Mouse (Mus musculus): ENCODE data around the gene Nfia.

Gene Nfia

GRCm38 (mm10) chr4:98085060-98085459 lies 312.5 kb downstream of the Nfia start:
- DNase-seq, result no peak

GRCm38 (mm10) chr4:98086976-98087375 lies 314.4 kb downstream of the Nfia start:
- DNase-seq, result no peak

- DNase-seq, result no peak
Observed at GRCm38 (mm10) chr4:98089985-98090384, 317.5 kb downstream of the Nfia start.

GRCm38 (mm10) chr4:98090586-98090985 lies 318.1 kb downstream of the Nfia start:
- DNase-seq, result no peak

GRCm38 (mm10) chr4:98091368-98091827 lies 318.9 kb downstream of the Nfia start:
- DNase-seq, result peak; percentile 31

GRCm38 (mm10) chr4:98091901-98092472 lies 319.5 kb downstream of the Nfia start:
- DNase-seq, result no peak

GRCm38 (mm10) chr4:98094112-98094805 lies 321.7 kb downstream of the Nfia start:
- peak; percentile 19 for DNase-seq

GRCm38 (mm10) chr4:98095060-98095459 lies 322.5 kb downstream of the Nfia start:
- no peak for DNase-seq

GRCm38 (mm10) chr4:98097013-98097566 lies 324.6 kb downstream of the Nfia start:
- no peak for DNase-seq

- DNase-seq, result peak; percentile 37
Observed at GRCm38 (mm10) chr4:98098663-98099062, 326.1 kb downstream of the Nfia start.

GRCm38 (mm10) chr4:98099433-98099832 lies 326.9 kb downstream of the Nfia start:
- no peak for DNase-seq

GRCm38 (mm10) chr4:98101153-98102096 lies 328.9 kb downstream of the Nfia start:
- no peak for DNase-seq

GRCm38 (mm10) chr4:98102625-98103336 lies 330.2 kb downstream of the Nfia start:
- no peak for DNase-seq

- DNase-seq, result no peak
Observed at GRCm38 (mm10) chr4:98103337-98103666, 330.8 kb downstream of the Nfia start.

GRCm38 (mm10) chr4:98104161-98104560 lies 331.6 kb downstream of the Nfia start:
- DNase-seq, result no peak

- DNase-seq, result no peak
Observed at GRCm38 (mm10) chr4:98104911-98105702, 332.6 kb downstream of the Nfia start.

GRCm38 (mm10) chr4:98105971-98106370 lies 333.4 kb downstream of the Nfia start:
- no peak for DNase-seq

- DNase-seq, result no peak
Observed at GRCm38 (mm10) chr4:98106445-98107092, 334.0 kb downstream of the Nfia start.

- DNase-seq, result no peak
Observed at GRCm38 (mm10) chr4:98107093-98107453, 334.5 kb downstream of the Nfia start.

- DNase-seq, result no peak
Observed at GRCm38 (mm10) chr4:98107936-98108675, 335.6 kb downstream of the Nfia start.

- DNase-seq, result no peak
Observed at GRCm38 (mm10) chr4:98108676-98109016, 336.1 kb downstream of the Nfia start.

Measured in liver (tissue).